Mouse (Mus musculus) heart, postnatal 25 days (tissue): Measurements from ENCODE around the gene Bcat2. TPM values are rescaled to one million over a fixed set of nuclear protein-coding genes. Genes with fewer than 3 reads are reported as not detected.

Experiments used
- total RNA-seq, 2 experiments: library from RNA; stranded (reverse); gene quantifications; 2 replicates each; pipeline ENCODE4 v1.2.3; 2021

Bcat2 gene
- total RNA-seq, 2 experiments from 2014 or later, result 188 to 200 TPM

Other genes starting within 250 kb of the Bcat2 start
- 10 to 100 TPM; 23.5 to 25.0 TPM for gene Trpm4, start 236.4 kb upstream of the Bcat2 start, total RNA-seq
- 100 to 1,000 TPM; 773 to 825 TPM for gene Hrc, start 234.9 kb upstream of the Bcat2 start, total RNA-seq
- under 1 TPM; 0.18 to 0.25 TPM for gene Ppfia3, start 203.1 kb upstream of the Bcat2 start, total RNA-seq
- 1 to 10 TPM; 1.8 to 2.0 TPM for gene Lin7b, start 199.6 kb upstream of the Bcat2 start, total RNA-seq
- 100 to 1,000 TPM; 110 to 111 TPM for gene Snrnp70, start 174.4 kb upstream of the Bcat2 start, total RNA-seq
- 1 to 10 TPM; 3.2 to 3.7 TPM for gene Kcna7, start 164.5 kb upstream of the Bcat2 start, total RNA-seq
- gene Ntf5, start 156.5 kb upstream of the Bcat2 start, total RNA-seq, result under 1 TPM; 0.14 to 0.39 TPM
- gene Lhb, start 149.3 kb upstream of the Bcat2 start, total RNA-seq, result not detected
- 10 to 100 TPM; 93.1 to 98.1 TPM for gene Gys1, start 135.3 kb upstream of the Bcat2 start, total RNA-seq
- 10 to 100 TPM; 28.5 to 29.3 TPM for gene Ruvbl2, start 132.1 kb upstream of the Bcat2 start, total RNA-seq
- gene Ftl1, start 110.3 kb upstream of the Bcat2 start, total RNA-seq, result 100 to 1,000 TPM; 210 to 232 TPM
- gene Bax, start 103.3 kb upstream of the Bcat2 start, total RNA-seq, result 10 to 100 TPM; 24.7 to 26.7 TPM
- gene Tulp2, start 88.3 kb upstream of the Bcat2 start, total RNA-seq, result not detected
- 1 to 10 TPM; 4.0 to 5.1 TPM for gene Gm45808, start 83.3 kb upstream of the Bcat2 start, total RNA-seq
- gene Dhdh, start 81.3 kb upstream of the Bcat2 start, total RNA-seq, result 1 to 10 TPM; 5.9 to 6.7 TPM
- gene Nucb1, start 59.7 kb upstream of the Bcat2 start, total RNA-seq, result 100 to 1,000 TPM; 126 to 129 TPM
- 10 to 100 TPM; 22.7 to 23.9 TPM for gene Ppp1r15a, start 43.9 kb upstream of the Bcat2 start, total RNA-seq
- 1 to 10 TPM; 2.2 to 4.7 TPM for gene Plekha4, start 43.8 kb upstream of the Bcat2 start, total RNA-seq
- under 1 TPM; 0.18 to 0.59 TPM for gene Hsd17b14, start 15.3 kb upstream of the Bcat2 start, total RNA-seq
- not detected for gene Fgf21, start 45.3 kb downstream of the Bcat2 start, total RNA-seq
- gene Fut1, start 47.1 kb downstream of the Bcat2 start, total RNA-seq, result not detected
- under 1 TPM; 0.21 to 0.39 TPM for gene Izumo1, start 51.7 kb downstream of the Bcat2 start, total RNA-seq
- gene Rasip1, start 57.3 kb downstream of the Bcat2 start, total RNA-seq, result 10 to 100 TPM; 26.3 to 33.6 TPM
- 1 to 10 TPM; 6.0 to 8.4 TPM for gene Mamstr, start 69.8 kb downstream of the Bcat2 start, total RNA-seq
- gene Fut2, start 96.2 kb downstream of the Bcat2 start, total RNA-seq, result under 1 TPM; 0.47 to 0.78 TPM
- under 1 TPM; 0.14 to 0.29 TPM for gene Ntn5, start 113.9 kb downstream of the Bcat2 start, total RNA-seq
- gene Sec1, start 124.2 kb downstream of the Bcat2 start, total RNA-seq, result under 1 TPM in 1 of 2 experiments, not detected in 1; 0.16 TPM
- gene Car11, start 129.7 kb downstream of the Bcat2 start, total RNA-seq, result 1 to 10 TPM; 2.5 to 3.8 TPM
- gene Dbp, start 134.9 kb downstream of the Bcat2 start, total RNA-seq, result 100 to 1,000 TPM in 1 of 2 experiments, 10 to 100 TPM in 1; 13.6 to 153 TPM
- gene Rpl18, start 145.3 kb downstream of the Bcat2 start, total RNA-seq, result 100 to 1,000 TPM; 507 to 553 TPM
- 10 to 100 TPM; 15.8 to 16.7 TPM for gene Sphk2, start 147.8 kb downstream of the Bcat2 start, total RNA-seq
- gene Fam83e, start 151.1 kb downstream of the Bcat2 start, total RNA-seq, result under 1 TPM; 0.20 to 0.34 TPM
- not detected for gene Spaca4, start 155.7 kb downstream of the Bcat2 start, total RNA-seq
- under 1 TPM in 1 of 2 experiments, not detected in 1; 0.14 TPM for gene Lmtk3, start 213.6 kb downstream of the Bcat2 start, total RNA-seq
- gene Sult2b1, start 214.5 kb downstream of the Bcat2 start, total RNA-seq, result not detected
- gene Cyth2, start 244.4 kb downstream of the Bcat2 start, total RNA-seq, result 10 to 100 TPM; 63.2 to 65.5 TPM